Mouse (Mus musculus): ENCODE measurements around the gene Ppp6c. TPM values are rescaled to one million over a fixed set of nuclear protein-coding genes. Genes with fewer than 3 reads are reported as not detected.

Gene Ppp6c
- 79.7 TPM for polyA plus RNA-seq (2014; fragmentation: Illumina TruSeq; extraction: RNeasy Lipid Tissue Mini Kit (QIAGEN cat#74804); ENCODE audit: low read depth, low replicate concordance)

GRCm38 (mm10) chr2:39226019-39226640 lies at the start of gene Ppp6c:
Gene Ppp6c, minus strand, starts transcription at chr2:39226451.

GRCm38 (mm10) chr2:39190561-39191056 lies 35.6 kb downstream of the Ppp6c start, which contains the start of gene Scai:
Gene Scai, minus strand, starts transcription at chr2:39190734.

Other genes with a start within 250 kb of the Ppp6c start
- not detected for gene Wdr38, start 229.0 kb downstream of the Ppp6c start, polyA plus RNA-seq (2014; fragmentation: Illumina TruSeq; extraction: RNeasy Lipid Tissue Mini Kit (QIAGEN cat#74804); ENCODE audit: low read depth, low replicate concordance)
- 104 TPM for gene Arpc5l, start 221.1 kb downstream of the Ppp6c start, polyA plus RNA-seq (2014; fragmentation: Illumina TruSeq; extraction: RNeasy Lipid Tissue Mini Kit (QIAGEN cat#74804); ENCODE audit: low read depth, low replicate concordance)
- 32.2 TPM for gene Rpl35, start 220.8 kb downstream of the Ppp6c start, polyA plus RNA-seq (2014; fragmentation: Illumina TruSeq; extraction: RNeasy Lipid Tissue Mini Kit (QIAGEN cat#74804); ENCODE audit: low read depth, low replicate concordance)
- 20.5 TPM for gene Golga1, start 160.9 kb downstream of the Ppp6c start, polyA plus RNA-seq (2014; fragmentation: Illumina TruSeq; extraction: RNeasy Lipid Tissue Mini Kit (QIAGEN cat#74804); ENCODE audit: low read depth, low replicate concordance)
- 3.0 TPM for gene Scai, start 35.7 kb downstream of the Ppp6c start, polyA plus RNA-seq (2014; fragmentation: Illumina TruSeq; extraction: RNeasy Lipid Tissue Mini Kit (QIAGEN cat#74804); ENCODE audit: low read depth, low replicate concordance)